Mouse (Mus musculus) left cerebral cortex, adult 8-10 months (tissue): ENCODE measurements around the gene Slc1a5. TPM values are rescaled to one million over a fixed set of nuclear protein-coding genes. Genes with fewer than 3 reads are reported as not detected.

Source experiments
- DNase-seq, 2 experiments: peaks; one replicate each; pipeline ENCODE4 v3.0.0; 2022; ENCODE audit warnings: low spot score in 2 of 2
- total RNA-seq, 4 experiments: library from RNA; stranded (reverse); gene quantifications; 2 replicates each; pipeline ENCODE4 v1.2.4; 2022

The Slc1a5 gene
- total RNA-seq, 4 experiments from 2014 or later, result 4.3 to 7.4 (median 7.0) TPM

GRCm38 (mm10) chr7:16845072-16845819 is 64.1 kb downstream of the Slc1a5 start:
- DNase-seq, result no peak

GRCm38 (mm10) chr7:16845820-16846167 is 64.7 kb downstream of the Slc1a5 start:
- DNase-seq, result no peak

GRCm38 (mm10) chr7:16846775-16847174 is 65.6 kb downstream of the Slc1a5 start:
- no peak for DNase-seq

GRCm38 (mm10) chr7:16847507-16847906 is 66.4 kb downstream of the Slc1a5 start:
- DNase-seq, result no peak

Other genes starting within 250 kb of the Slc1a5 start
- 100 to 1,000 TPM; 121 to 138 (median 127) TPM for gene Arhgap35, start 166.3 kb upstream of the Slc1a5 start, total RNA-seq
- gene Ceacam15, start 105.6 kb upstream of the Slc1a5 start, total RNA-seq, result not detected
- under 1 TPM in 2 of 4 experiments, not detected in 2; 0.23 to 0.28 TPM for gene Ceacam9, start 59.4 kb upstream of the Slc1a5 start, total RNA-seq
- gene Ap2s1, start 42.9 kb upstream of the Slc1a5 start, total RNA-seq, result 100 to 1,000 TPM; 244 to 255 (median 248) TPM
- gene Strn4, start 34.5 kb downstream of the Slc1a5 start, total RNA-seq, result 100 to 1,000 TPM; 205 to 269 (median 250) TPM
- gene Fkrp, start 35.4 kb downstream of the Slc1a5 start, total RNA-seq, result 10 to 100 TPM; 49.6 to 68.2 (median 56.9) TPM
- 1 to 10 TPM; 4.2 to 6.8 (median 5.5) TPM for gene Prkd2, start 61.6 kb downstream of the Slc1a5 start, total RNA-seq
- gene Dact3, start 94.0 kb downstream of the Slc1a5 start, total RNA-seq, result 100 to 1,000 TPM; 163 to 169 (median 166) TPM
- 1 to 10 TPM; 2.1 to 3.5 (median 3.5) TPM for gene Gng8, start 110.4 kb downstream of the Slc1a5 start, total RNA-seq
- under 1 TPM in 3 of 4 experiments, not detected in 1; 0.11 to 0.16 (median 0.13) TPM for gene Ptgir, start 125.2 kb downstream of the Slc1a5 start, total RNA-seq
- 1,000 to 10,000 TPM; 1,595 to 1,874 (median 1,737) TPM for gene Calm3, start 142.8 kb downstream of the Slc1a5 start, total RNA-seq
- gene Pnmal2, start 163.3 kb downstream of the Slc1a5 start, total RNA-seq, result 100 to 1,000 TPM; 270 to 304 (median 294) TPM
- gene Pnmal1, start 178.3 kb downstream of the Slc1a5 start, total RNA-seq, result 100 to 1,000 TPM; 101 to 107 (median 104) TPM
- gene Gm42372, start 201.7 kb downstream of the Slc1a5 start, total RNA-seq, result 10 to 100 TPM; 60.8 to 66.8 (median 62.2) TPM
- gene Ccdc8, start 211.4 kb downstream of the Slc1a5 start, total RNA-seq, result 1 to 10 TPM; 1.9 to 2.3 (median 2.1) TPM
- gene Ppp5c, start 246.6 kb downstream of the Slc1a5 start, total RNA-seq, result 100 to 1,000 TPM; 149 to 165 (median 157) TPM